Mouse (Mus musculus): ENCODE results near the gene Terb1.

DNA sequence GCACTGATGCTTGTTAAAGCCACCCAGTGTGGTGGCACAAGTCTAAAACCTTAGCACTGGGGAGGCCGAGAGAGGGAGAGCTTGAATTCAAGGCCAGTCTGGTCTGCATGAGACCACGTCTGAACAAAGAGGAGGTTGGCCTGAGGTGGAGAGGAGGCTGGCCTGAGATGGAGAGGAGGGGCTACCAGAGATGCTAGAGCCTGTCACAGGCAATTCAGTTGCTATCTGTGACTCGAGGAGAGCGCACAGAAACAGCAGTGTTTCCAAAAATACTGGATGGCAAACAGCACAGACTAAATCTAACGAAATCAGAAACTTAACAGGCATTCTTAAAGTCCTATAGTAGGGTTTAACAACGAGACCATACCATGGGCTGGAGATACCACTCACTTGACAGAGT lies 64.5 kb downstream of the Terb1 start:
- TF ChIP-seq CTCF (conservative IDR thresholded peaks at IDR 0.05; ENCODE audit: low read length) (no peak), POU5F1 (IDR thresholded peaks at IDR 0.05; ENCODE audit: borderline replicate concordance, low read length) (no peak), NANOG (IDR thresholded peaks at IDR 0.05; ENCODE audit: borderline replicate concordance, low read length) (no peak)
